Mouse (Mus musculus) central nervous system, embryonic 14 days (tissue): Measurements from ENCODE around the gene Prdm8. TPM values are rescaled to one million over a fixed set of nuclear protein-coding genes. Genes with fewer than 3 reads are reported as not detected.

Experiments used
- polyA plus RNA-seq: library from polyadenylated mRNA; depleted of rRNA; stranded (reverse); fragments of >200 nt; gene quantifications from 2 replicates; pipeline ENCODE4 v1.2.3, GENCODE M21; 2012; rRNA removed

Gene Prdm8
- polyA plus RNA-seq: 19.2 and 24.6 TPM in 2 replicates

DNA sequence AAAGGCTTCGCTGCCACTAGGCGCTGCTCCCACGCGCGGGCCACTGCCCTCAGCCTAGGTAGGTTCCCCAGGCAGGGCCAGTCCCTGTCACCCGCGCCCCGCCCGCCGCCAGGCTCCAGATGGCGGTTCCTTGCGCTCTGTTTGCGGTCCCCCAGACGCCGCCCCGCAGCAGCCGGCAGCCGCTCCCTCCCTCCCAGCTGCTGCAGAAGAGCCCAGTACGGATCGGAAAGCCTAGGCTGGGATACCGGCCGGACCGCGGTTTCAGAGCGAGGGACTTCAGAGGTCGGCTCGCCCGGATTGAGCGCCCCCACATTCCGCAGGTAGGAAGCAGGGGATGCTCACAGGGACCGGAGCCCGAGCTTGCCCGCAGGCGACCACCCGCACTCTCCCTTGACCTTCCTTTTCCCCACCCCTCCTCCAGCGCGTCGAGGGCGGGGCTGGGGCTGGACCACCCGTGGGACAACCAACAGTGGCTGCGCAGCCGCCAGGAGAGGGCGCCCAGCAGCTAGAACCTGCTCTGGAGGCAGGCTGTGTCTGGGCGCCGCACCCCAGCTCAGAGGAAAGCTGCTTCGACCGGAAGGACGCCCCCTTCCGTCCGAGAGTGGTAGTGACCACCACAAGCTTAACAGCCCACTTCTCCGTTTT is at the start of gene Prdm8:
TSS of gene Prdm8 (plus strand) at position 19 of the 645 bp plus-strand sequence.

Other genes with a start within 250 kb of the Prdm8 start
- 2.2 and 3.2 TPM in 2 replicates for gene Antxr2, start 136.2 kb upstream of the Prdm8 start, polyA plus RNA-seq
- gene Fgf5, start 87.0 kb downstream of the Prdm8 start, polyA plus RNA-seq: 0.23 and 0.55 TPM in 2 replicates
- 0.72 and 1.0 TPM in 2 replicates for gene Cfap299, start 162.1 kb downstream of the Prdm8 start, polyA plus RNA-seq